Mouse (Mus musculus) olfactory bulb, adult 2 months (tissue): ENCODE data around the gene Enah.

Source experiments
- CTCF ChIP-seq: fragments of 200-500 bp; IDR thresholded peaks from 2 replicates; pipeline ENCODE4 v1.5.1; 2012; ENCODE audit warnings: low read depth, mild to moderate bottlenecking, low read length, moderate library complexity; ENCODE audit not compliant: insufficient read depth
- POLR2A ChIP-seq: fragments of 200-500 bp; IDR thresholded peaks from 2 replicates; pipeline ENCODE4 v1.6.1; 2012; ENCODE audit warnings: mild to moderate bottlenecking, low read depth, low read length, moderate library complexity; ENCODE audit not compliant: insufficient read depth

DNA sequence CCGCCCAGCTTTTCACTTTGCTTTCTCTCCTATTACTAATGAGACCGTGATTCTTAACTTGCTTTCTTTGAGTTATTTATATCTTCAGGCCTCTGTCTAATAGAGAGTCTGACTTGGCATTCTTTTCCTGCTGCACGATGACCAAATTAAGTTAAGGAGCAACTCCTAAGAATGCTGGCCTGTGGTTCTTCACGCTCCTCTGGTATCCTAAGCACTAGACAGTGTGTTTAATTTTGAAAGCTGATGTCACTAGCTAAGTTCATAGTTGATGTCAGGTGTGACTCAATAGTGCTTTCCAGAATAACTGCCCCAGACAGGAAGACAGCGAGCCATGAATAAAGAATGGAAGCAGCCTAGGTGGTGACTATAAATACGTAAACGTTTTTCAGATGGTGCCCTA is 6.3 kb upstream of the Enah start:
- no peak for TF ChIP-seq POLR2A
- TF ChIP-seq CTCF: no peak
